Mouse (Mus musculus): ENCODE data around the gene Tfec. TPM values are rescaled to one million over a fixed set of nuclear protein-coding genes. Genes with fewer than 3 reads are reported as not detected.

Gene Tfec
- total RNA-seq, 2 experiments from 2014 or later = 10.6 to 14.4 TPM

- no peak for ATAC-seq (replicated peaks; ENCODE audit: low FRiP score, poor library complexity, severe bottlenecking)
These were observed 100.6 kb downstream of the Tfec start for GRCm38 (mm10) chr6:16797669-16798068.

GRCm38 (mm10) chr6:16796914-16797313, 101.3 kb downstream of the Tfec start:
- no peak for ATAC-seq (replicated peaks; ENCODE audit: low FRiP score, poor library complexity, severe bottlenecking)

GRCm38 (mm10) chr6:16794036-16794435, 104.2 kb downstream of the Tfec start:
- no peak for ATAC-seq (replicated peaks; ENCODE audit: low FRiP score, poor library complexity, severe bottlenecking)

GRCm38 (mm10) chr6:16785166-16785565, 113.1 kb downstream of the Tfec start:
- no peak for ATAC-seq (replicated peaks; ENCODE audit: low FRiP score, poor library complexity, severe bottlenecking)

Other genes starting within 250 kb of the Tfec start
- gene Tes, start 166.7 kb upstream of the Tfec start, total RNA-seq (2015; ENCODE audit: low replicate concordance) = 6.3 and 12.9 TPM in 2 replicates
- 5.0 and 10.0 TPM in 2 replicates for gene Tes, start 166.7 kb upstream of the Tfec start, total RNA-seq (2017; ENCODE audit: low replicate concordance)